Mouse (Mus musculus) hindbrain, embryonic 16.5 days (tissue): ENCODE data around the gene Zbed3. TPM values are rescaled to one million over a fixed set of nuclear protein-coding genes. Genes with fewer than 3 reads are reported as not detected.

Experiments
- ATAC-seq: fragments of 200-750 bp; cut with Nextera tagmentation; 2 replicates; pipeline ENCODE4 v1.8.0; 2017; ENCODE audit warnings: moderate TSS enrichment, moderate library complexity
- H3K27ac ChIP-seq: fragments of 300-500 bp; sonication (generic); 2 replicates; pipeline ENCODE4 v1.5.1; 2014; ENCODE audit warnings: low read depth, mild to moderate bottlenecking, control low read depth, low read length, moderate library complexity
- H3K27me3 ChIP-seq: fragments of 300-500 bp; sonication (generic); replicated peaks from 2 replicates; pipeline ENCODE4 v1.6.1; 2014; ENCODE audit warnings: low read length; ENCODE audit not compliant: control insufficient read depth, insufficient read depth
- H3K36me3 ChIP-seq: fragments of 300-500 bp; sonication (generic); 2 replicates; pipeline ENCODE4 v1.6.1; 2014; ENCODE audit warnings: mild to moderate bottlenecking, low read length, moderate library complexity, mixed read lengths; ENCODE audit not compliant: control insufficient read depth, insufficient read depth
- H3K4me1 ChIP-seq: fragments of 300-500 bp; sonication (generic); 2 replicates; pipeline ENCODE4 v1.6.1; 2014; ENCODE audit warnings: low read depth, low read length; ENCODE audit not compliant: control insufficient read depth, insufficient read depth
- H3K4me2 ChIP-seq: fragments of 300-500 bp; sonication (generic); 2 replicates; pipeline ENCODE4 v1.6.1; 2014; ENCODE audit warnings: mild to moderate bottlenecking, low read length, control low read depth, moderate library complexity
- H3K4me3 ChIP-seq: fragments of 300-500 bp; sonication (generic); 2 replicates; pipeline ENCODE4 v1.5.1; 2014; ENCODE audit warnings: mild to moderate bottlenecking, low read length, control low read depth, moderate library complexity
- H3K9ac ChIP-seq: fragments of 300-500 bp; sonication (generic); 2 replicates; pipeline ENCODE4 v1.6.1; 2014; ENCODE audit warnings: low read depth, mild to moderate bottlenecking, control low read depth, low read length, moderate library complexity
- H3K9me3 ChIP-seq: fragments of 300-500 bp; sonication (generic); 2 replicates; pipeline ENCODE4 v1.6.1; 2014; ENCODE audit warnings: mild to moderate bottlenecking, low read length, moderate library complexity; ENCODE audit not compliant: control insufficient read depth
- WGBS: fragments of 180-500 bp; shearing (Covaris S2); extraction: QIAGEN DNeasy Blood & Tissue Kit; methylation state at CpG from one replicate; pipeline ENCODE4 v1.1.7; 2014; 5-methylcytosine and 5-hydroxymethylcytosine counted together
- polyA plus RNA-seq: library from polyadenylated mRNA; unstranded; fragments of >200 nt; fragmentation: Nextera tagmentation; extraction: Ambion mirVana; gene quantifications from 2 replicates; pipeline ENCODE4 v1.2.1, GENCODE M21; 2015

The Zbed3 gene
- 33.1 and 34.1 TPM in 2 replicates for polyA plus RNA-seq

GRCm38 (mm10) chr13:95323400-95323799 lies at the start of gene Zbed3:
Gene Zbed3, plus strand, starts transcription at chr13:95323612.
- Histone ChIP-seq H3K27ac (peak within 1 kb of the TSS; percentile 96), H3K4me2 (peak within 1 kb of the TSS; percentile 80), H3K9me3 (no peaks in the 10 kb centered on the region), H3K27me3 (no peaks in the 10 kb centered on the region), H3K4me3 (peak within 1 kb of the TSS; percentile 97), H3K4me1 (peaks cover 13% of the 10 kb centered on the region), H3K36me3 (no peaks in the 10 kb centered on the region), H3K9ac (peak within 1 kb of the TSS; percentile 99)
- 93% methylated on average over 6 of the region's 6 CpGs for WGBS
- ATAC-seq: no peak

- no peaks in the 10 kb centered on the region for H3K36me3 ChIP-seq
- H3K27ac ChIP-seq: no peak overlapping the region
- no peaks in the 10 kb centered on the region for H3K4me1 ChIP-seq
- 81% methylated on average over 4 of the region's 4 CpGs for WGBS
- no peak overlapping the region for H3K4me2 ChIP-seq
- H3K9ac ChIP-seq: no peak overlapping the region
- H3K4me3 ChIP-seq: no peak overlapping the region
- ATAC-seq: no peak
- H3K9me3 ChIP-seq: no peaks in the 10 kb centered on the region
- no peaks in the 10 kb centered on the region for H3K27me3 ChIP-seq
Observed at GRCm38 (mm10) chr13:95278426-95279025, 44.9 kb upstream of the Zbed3 start.

- no peak overlapping the region for H3K27ac ChIP-seq
- no peak for ATAC-seq
- no peak overlapping the region for H3K4me3 ChIP-seq
- H3K9me3 ChIP-seq: no peaks in the 10 kb centered on the region
- no peak overlapping the region for H3K4me2 ChIP-seq
- H3K27me3 ChIP-seq: no peaks in the 10 kb centered on the region
- H3K36me3 ChIP-seq: no peaks in the 10 kb centered on the region
- no peaks in the 10 kb centered on the region for H3K4me1 ChIP-seq
- no peak overlapping the region for H3K9ac ChIP-seq
- WGBS: 29% methylated on average over 7 of the region's 7 CpGs
Observed at GRCm38 (mm10) chr13:95281740-95282673, 41.4 kb upstream of the Zbed3 start.

GRCm38 (mm10) chr13:95286989-95287388 lies 36.4 kb upstream of the Zbed3 start:
- no peak overlapping the region for H3K9ac ChIP-seq
- no peaks in the 10 kb centered on the region for H3K27me3 ChIP-seq
- ATAC-seq: peak; percentile 87
- no peaks in the 10 kb centered on the region for H3K4me1 ChIP-seq
- no peak overlapping the region for H3K27ac ChIP-seq
- no peak overlapping the region for H3K4me2 ChIP-seq
- no peaks in the 10 kb centered on the region for H3K9me3 ChIP-seq
- no peak overlapping the region for H3K4me3 ChIP-seq
- H3K36me3 ChIP-seq: no peaks in the 10 kb centered on the region
- WGBS: 1% methylated on average over 7 of the region's 7 CpGs

- Histone ChIP-seq H3K9me3 (no peaks in the 10 kb centered on the region), H3K4me1 (no peaks in the 10 kb centered on the region), H3K36me3 (no peaks in the 10 kb centered on the region), H3K9ac (no peak overlapping the region), H3K27ac (no peak overlapping the region), H3K4me3 (no peak overlapping the region), H3K27me3 (no peaks in the 10 kb centered on the region), H3K4me2 (no peak overlapping the region)
- WGBS: 67% methylated on average over 7 of the region's 7 CpGs
- ATAC-seq: no peak
Observed at GRCm38 (mm10) chr13:95288027-95288426, 35.4 kb upstream of the Zbed3 start.

- Histone ChIP-seq H3K27ac (no peak overlapping the region), H3K27me3 (no peaks in the 10 kb centered on the region), H3K4me3 (no peak overlapping the region), H3K9ac (no peak overlapping the region), H3K4me2 (no peak overlapping the region), H3K4me1 (no peaks in the 10 kb centered on the region), H3K9me3 (no peaks in the 10 kb centered on the region), H3K36me3 (no peaks in the 10 kb centered on the region)
- WGBS: 28% methylated on average over 4 of the region's 4 CpGs
- no peak for ATAC-seq
Observed at GRCm38 (mm10) chr13:95291983-95292382, 31.4 kb upstream of the Zbed3 start.

- ATAC-seq: no peak
- Histone ChIP-seq H3K4me3 (no peak overlapping the region), H3K27ac (no peak overlapping the region), H3K9ac (no peak overlapping the region), H3K9me3 (no peaks in the 10 kb centered on the region), H3K27me3 (no peaks in the 10 kb centered on the region), H3K36me3 (no peaks in the 10 kb centered on the region), H3K4me1 (no peaks in the 10 kb centered on the region), H3K4me2 (no peak overlapping the region)
- WGBS: 67% methylated on average over 3 of the region's 3 CpGs
Observed at GRCm38 (mm10) chr13:95299956-95300355, 23.5 kb upstream of the Zbed3 start.

GRCm38 (mm10) chr13:95306596-95306995 lies 16.8 kb upstream of the Zbed3 start:
- no peak overlapping the region for H3K4me3 ChIP-seq
- H3K9me3 ChIP-seq: no peaks in the 10 kb centered on the region
- H3K27ac ChIP-seq: no peak overlapping the region
- no peak overlapping the region for H3K9ac ChIP-seq
- WGBS: 66% methylated on average over 4 of the region's 4 CpGs
- H3K27me3 ChIP-seq: no peaks in the 10 kb centered on the region
- H3K4me2 ChIP-seq: no peak overlapping the region
- H3K36me3 ChIP-seq: no peaks in the 10 kb centered on the region
- no peaks in the 10 kb centered on the region for H3K4me1 ChIP-seq
- ATAC-seq: no peak

GRCm38 (mm10) chr13:95307100-95307655 lies 16.2 kb upstream of the Zbed3 start:
- no peak for ATAC-seq
- no peaks in the 10 kb centered on the region for H3K9me3 ChIP-seq
- no peak overlapping the region for H3K4me2 ChIP-seq
- no peak overlapping the region for H3K27ac ChIP-seq
- no peaks in the 10 kb centered on the region for H3K36me3 ChIP-seq
- no peak overlapping the region for H3K4me3 ChIP-seq
- H3K27me3 ChIP-seq: no peaks in the 10 kb centered on the region
- no peaks in the 10 kb centered on the region for H3K4me1 ChIP-seq
- WGBS: 77% methylated on average over 8 of the region's 8 CpGs
- no peak overlapping the region for H3K9ac ChIP-seq
